Mouse (Mus musculus): Measurements from ENCODE around the gene Ehmt2. TPM values are rescaled to one million over a fixed set of nuclear protein-coding genes. Genes with fewer than 3 reads are reported as not detected.
"Not testable (repeated sequence)": the region's sequence is repeated elsewhere in the genome, so short reads cannot be mapped to it uniquely, and the experiment has no call there.

Gene Ehmt2
- polyA plus RNA-seq, 1 experiment: 151 TPM

DNA sequence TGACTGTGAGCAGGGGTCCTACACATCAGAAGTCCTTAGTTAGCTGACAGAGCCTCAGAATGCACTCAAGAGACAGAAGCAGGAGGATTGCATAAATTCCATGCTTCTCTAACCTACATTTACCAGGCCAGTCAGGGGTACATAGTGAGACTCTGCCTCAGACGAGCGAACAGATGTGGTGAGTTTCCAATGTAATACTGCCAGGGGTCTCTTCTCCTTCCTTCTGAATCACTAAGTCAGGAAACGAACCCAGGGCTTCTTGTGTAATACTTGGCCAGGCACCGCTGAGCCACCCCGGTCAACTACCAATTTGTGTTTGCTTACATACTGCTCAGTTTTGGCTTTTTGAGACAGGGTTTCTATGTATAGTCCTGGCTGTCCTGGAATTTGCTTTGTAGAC, 10.3 kb upstream of the Ehmt2 start:
- 83% methylated on average over 5 of the region's 5 CpGs for WGBS

DNA sequence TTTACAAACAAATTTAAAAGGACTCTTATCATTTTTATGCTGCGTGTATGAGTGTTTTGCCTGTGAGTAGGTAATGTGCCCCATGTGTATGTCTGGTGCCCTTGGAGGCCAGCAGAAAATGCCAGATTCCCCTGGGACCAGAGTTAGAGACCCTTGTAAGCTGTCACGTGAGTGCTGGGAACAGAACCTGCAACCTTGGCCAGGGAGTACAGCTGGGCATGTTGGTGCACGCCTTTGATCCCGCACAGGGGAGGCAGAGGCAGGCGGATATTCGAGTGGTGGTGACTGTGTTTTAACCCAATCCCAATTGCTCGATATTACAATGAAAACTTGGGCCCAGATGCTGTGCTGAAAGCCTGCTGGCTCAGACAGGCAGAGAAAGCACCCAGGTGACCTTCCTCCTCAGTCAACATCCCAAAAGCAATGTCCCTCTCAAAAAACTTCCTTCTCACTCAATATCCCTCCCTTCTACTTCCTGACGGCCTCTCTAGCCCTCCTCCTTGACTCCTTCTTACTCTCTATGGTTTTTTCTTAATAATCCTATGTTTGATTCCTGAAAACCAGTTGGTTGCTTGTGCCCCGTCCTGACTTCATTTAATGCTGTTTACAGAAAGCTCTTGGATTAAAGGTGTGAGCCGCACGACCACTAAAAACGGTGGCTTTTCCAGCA, 8.1 kb upstream of the Ehmt2 start:
- no peak for DNase-seq (ENCODE audit: low read depth, low spot score)
- 87% methylated on average over 12 of the region's 12 CpGs for WGBS

More for the DNA sequence above, 10.3 kb upstream of the Ehmt2 start:
- no peak for DNase-seq (ENCODE audit: low read depth, low spot score)

DNA sequence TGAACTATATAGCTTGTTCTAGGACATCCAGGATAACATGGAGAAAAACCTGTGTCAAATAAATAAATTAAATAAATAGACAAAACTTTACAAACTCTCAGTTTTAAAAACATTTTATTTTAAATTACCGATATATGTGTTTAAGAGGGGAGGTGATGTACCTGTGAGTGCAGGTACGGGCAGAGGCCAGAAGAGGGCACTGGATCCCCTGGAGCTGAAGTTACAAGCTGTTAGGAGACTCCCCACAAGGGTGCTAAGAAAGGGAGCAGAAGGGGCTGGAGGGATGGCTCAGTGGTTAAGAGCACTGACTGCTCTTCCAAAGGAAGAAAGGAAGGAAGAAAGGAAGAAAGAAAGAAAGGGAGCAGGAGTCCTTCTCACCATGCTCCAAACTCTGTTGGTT, 6.9 kb upstream of the Ehmt2 start:
- WGBS: 95% methylated on average over 2 of the region's 2 CpGs
- no peak for DNase-seq (ENCODE audit: low read depth, low spot score)

DNA sequence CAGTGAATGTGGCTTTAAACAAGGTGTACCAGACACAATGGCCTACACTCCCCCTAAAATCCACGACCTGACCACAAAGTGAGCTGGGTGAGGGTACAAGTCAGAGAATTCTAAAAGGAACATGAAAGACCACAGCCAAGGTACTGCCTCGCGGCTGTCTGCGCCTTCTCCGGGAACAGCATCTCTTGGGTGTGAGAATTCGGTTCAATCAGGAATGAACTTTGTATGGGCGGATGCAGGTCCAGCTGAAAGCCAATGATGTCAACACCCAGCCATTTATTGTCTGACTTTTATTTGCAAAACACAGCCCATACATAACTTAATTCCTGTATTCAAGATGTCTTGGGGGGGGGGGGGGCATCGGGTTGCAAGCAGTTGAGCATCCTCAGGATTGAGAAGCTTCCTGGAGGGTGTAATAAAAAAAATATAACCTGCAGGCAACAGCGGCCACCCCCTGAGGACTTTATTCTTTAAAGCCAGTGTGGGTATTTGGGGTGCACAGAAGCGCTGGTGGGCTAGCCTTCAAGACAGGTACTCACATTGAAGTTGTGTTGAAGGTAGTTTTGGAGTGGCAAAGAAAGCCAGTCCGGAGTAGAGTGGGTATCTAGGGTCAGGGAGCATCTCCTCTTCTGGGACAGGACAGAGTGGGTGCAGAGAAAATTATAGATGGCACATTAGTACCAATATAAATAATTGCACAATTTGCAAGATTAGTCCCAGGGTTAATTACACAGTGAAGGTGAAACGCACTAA, 5.0 kb upstream of the Ehmt2 start:
- WGBS: 33% methylated on average over 12 of the region's 12 CpGs

DNA sequence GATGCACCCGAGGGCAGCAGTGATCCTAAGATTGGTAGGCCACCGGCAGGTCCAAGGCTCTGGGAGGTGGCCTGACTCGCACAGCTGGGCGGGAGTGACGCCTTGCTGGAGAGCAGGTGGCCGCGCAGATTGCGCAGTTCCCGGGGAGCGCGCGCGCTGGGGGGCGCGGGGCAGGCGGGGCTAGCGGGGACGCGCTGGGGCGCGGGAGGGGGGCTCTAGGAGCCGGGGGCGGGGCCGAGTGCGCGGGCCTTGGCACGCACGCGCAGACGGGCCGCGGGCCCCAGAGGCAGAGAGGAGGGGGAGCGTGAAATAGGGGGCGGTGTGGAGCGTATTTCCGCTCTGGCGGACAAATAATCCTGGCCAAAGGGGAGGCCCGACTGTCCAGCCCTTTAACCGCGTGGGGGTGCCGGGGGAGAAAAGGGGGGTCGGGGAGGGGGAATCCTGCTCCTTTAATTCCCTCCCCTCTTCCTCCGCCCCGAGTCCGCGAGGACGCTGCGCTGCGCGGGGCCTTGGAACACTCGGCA, 4.1 kb upstream of the Ehmt2 start:
- under 1% methylated on average over 43 of the region's 51 CpGs for WGBS
- no peak for DNase-seq (ENCODE audit: low read depth, low spot score)

More for the DNA sequence above, 5.0 kb upstream of the Ehmt2 start:
- DNase-seq (ENCODE audit: low read depth, low spot score): no peak

DNA sequence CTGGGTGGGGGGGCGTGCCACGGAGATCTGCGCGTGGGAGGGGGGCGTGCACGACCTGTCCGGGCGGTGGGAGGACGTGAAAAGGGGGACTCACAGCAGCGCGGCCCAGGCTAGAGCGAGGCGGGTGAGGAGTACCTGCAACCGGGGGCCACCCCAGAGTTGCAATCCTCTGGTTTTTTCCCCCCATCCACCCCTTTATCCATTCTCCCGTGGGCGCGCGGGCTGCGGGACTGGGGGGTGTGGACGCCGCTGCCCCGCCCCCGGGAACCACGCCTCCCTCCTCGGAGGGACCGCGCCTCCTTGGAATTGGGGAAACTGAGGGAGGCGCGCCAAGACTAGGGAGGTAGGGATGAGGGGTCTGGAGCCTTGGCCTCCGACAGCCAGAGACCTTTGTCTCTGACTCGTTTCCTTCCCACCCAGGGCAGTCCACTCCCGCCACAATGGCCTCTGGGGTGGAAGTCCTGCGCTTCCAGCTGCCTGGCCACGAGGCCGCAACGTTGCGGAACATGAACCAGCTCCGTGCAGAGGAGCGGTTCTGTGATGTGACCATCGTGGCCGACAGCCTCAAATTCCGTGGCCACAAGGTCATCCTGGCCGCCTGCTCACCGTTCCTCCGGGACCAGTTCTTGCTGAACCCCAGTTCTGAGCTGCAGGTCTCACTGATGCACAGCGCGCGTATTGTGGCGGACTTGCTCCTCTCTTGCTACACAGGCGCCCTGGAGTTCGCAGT, 3.3 kb upstream of the Ehmt2 start:
- WGBS: 13% methylated on average over 51 of the region's 51 CpGs
- DNase-seq (ENCODE audit: low read depth, low spot score): no peak

DNA sequence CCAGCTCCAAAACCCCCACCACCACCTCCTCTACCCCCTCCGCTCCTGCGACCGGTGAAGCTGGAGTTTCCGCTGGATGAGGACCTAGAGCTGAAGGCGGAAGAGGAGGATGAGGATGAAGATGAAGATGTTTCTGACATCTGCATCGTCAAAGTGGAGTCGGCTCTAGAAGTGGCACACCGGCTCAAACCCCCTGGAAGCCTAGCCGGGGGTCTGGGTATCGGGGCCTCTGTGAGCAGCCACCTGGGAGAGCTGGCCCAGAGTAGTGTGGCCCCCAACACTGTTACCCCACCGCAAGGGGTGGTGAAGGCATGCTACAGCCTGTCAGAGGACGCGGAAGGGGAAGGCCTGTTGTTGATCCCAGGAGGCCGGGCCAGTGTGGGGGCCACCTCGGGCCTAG, 2.5 kb upstream of the Ehmt2 start:
- no peak for DNase-seq (ENCODE audit: low read depth, low spot score)
- 94% methylated on average over 15 of the region's 15 CpGs for WGBS

DNA sequence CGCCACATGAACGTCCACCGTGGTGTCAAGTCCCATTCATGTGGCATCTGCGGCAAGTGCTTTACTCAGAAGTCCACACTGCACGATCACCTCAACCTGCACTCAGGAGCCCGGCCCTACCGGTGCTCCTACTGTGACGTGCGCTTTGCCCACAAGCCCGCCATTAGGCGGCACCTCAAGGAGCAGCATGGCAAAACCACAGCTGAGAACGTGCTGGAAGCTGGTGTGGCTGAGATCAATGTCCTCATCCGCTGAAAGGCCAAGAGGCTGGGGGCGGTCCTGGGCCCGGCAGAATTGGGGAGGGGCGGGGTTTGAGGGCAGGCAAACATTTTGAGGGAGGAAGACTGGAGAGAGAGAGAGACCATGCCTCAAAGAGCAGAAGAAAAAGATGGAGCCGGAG, 1.9 kb upstream of the Ehmt2 start:
- WGBS: 80% methylated on average over 17 of the region's 17 CpGs
- no peak for DNase-seq (ENCODE audit: low read depth, low spot score)

DNA sequence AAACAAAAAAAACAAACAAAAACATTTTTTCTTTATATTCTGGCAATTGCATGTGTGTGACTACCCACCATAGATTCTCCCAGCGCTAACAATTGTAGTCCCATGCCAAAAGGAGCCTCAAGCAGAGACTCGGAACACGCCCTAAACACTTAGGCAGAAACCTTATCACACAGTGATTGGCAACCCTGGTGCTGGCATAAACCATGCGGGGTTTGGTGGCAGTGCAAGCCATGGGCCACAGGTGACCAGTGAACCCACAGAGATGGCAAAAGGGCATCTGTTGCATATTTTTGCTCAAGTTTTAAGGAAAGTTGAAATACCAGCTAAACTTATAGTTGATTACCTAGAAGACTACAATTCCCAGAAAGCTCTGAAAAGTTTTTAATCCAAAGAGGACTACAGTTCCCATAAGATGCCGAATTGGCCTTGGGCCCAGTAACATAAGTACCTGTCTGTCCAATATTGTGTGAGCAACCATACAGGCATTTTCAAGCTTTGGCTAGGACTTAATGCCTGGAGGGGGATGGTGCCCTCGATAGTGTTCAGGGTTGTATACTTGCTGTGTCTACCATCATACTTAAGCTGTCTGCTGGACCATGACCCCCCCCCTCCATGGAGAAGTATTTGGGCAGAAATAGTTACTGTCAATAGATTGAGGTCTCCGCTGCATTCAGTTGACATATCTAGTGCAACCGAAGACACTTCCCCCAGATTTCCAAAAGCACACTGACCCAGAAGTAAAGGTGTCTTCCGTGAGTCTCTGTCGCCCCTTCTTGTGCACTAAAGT, 703 bp upstream of the Ehmt2 start:
- no peak for DNase-seq (ENCODE audit: low read depth, low spot score)
- 7% methylated on average over 10 of the region's 10 CpGs for WGBS

DNA sequence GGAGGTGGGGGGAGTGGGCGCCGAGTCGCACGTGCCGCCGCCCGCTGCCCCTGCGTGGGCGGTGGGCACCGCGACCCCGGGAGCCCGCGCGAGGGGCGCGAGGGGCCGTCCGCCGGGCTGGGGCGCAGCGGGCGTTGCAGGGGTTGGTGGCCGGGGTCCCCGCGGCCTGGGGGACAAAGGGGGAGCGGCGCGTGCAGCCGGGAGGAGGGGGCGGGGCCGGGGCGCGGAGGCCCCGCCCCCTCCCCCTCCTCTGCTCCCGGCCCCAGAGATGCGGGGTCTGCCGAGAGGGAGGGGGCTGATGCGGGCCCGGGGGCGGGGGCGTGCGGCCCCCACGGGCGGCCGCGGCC, 410 bp downstream of the Ehmt2 start:
- DNase-seq (ENCODE audit: low read depth, low spot score): no peak
- WGBS: 2% methylated on average over 33 of the region's 47 CpGs

DNA sequence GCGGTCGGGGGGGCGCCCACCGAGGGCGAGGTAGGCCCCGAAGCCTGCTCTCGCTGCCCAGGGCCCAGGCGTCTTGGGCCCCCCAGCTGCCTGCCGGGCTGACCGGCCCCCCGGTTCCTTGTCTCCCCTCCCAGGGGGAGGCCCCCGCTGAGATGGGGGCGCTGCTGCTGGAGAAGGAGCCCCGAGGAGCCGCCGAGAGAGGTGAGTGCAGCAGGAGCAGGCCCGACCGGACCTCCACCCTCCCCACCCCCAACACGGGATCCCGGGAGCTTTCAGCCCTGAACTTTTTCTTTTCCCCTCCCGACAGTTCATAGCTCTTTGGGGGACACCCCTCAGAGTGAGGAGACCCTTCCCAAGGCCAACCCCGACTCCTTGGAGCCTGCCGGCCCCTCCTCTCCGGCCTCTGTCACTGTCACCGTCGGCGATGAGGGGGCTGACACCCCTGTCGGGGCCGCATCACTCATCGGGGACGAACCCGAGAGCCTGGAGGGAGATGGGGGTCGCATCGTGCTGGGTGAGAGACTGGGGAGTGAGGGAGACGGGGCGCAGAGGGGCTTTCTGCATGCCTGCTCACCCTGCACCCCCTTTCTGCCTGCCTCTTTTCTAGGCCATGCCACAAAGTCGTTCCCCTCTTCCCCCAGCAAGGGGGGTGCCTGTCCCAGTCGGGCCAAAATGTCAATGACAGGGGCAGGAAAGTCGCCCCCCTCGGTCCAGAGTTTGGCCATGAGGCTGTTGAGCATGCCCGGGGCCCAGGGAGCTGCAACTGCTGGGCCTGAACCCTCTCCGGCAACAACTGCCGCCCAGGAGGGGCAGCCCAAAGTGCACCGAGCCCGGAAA, 1.0 kb downstream of the Ehmt2 start:
- no peak for DNase-seq (ENCODE audit: low read depth, low spot score)
- WGBS: under 1% methylated on average over 43 of the region's 45 CpGs

DNA sequence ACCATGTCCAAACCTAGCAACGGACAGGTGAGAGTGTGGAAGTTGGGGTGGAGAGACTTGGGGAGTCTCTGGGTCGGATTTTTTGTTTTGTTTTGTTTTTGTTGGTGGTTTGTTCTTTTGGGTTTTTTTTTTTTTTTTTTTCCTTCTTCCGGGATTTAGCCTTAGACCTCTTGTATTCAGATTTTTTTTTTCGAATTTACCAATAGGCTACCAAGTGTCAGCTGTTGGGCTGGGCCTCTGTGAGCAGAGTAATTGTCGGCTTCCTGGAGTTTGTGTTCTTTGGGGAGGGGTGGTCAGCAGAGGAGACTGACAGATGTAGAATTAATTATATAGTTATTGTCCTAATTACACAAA, 1.6 kb downstream of the Ehmt2 start:
- no peak for DNase-seq (ENCODE audit: low read depth, low spot score)
- WGBS: 0% methylated on average over 5 of the region's 5 CpGs

DNA sequence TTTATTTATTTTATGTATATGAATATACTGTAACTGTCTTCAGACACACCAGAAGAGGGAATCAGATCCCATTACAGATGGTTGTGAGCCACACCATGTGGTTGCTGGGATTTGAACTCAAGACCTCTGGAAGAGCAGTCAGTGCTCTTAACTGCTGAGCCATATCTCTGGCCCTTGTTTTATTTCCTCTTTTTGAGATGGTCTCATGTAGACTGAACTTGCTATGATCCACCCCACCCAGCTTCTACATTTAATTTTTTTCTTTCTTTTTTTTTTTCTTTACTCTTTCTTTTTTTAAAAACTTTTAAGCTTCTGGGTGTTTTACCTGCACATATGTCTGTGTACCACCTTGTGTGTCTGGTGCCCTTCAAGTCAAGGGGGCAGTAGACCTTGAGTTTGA, 2.6 kb downstream of the Ehmt2 start:
- DNase-seq (ENCODE audit: low read depth, low spot score): not testable (repeated sequence)

DNA sequence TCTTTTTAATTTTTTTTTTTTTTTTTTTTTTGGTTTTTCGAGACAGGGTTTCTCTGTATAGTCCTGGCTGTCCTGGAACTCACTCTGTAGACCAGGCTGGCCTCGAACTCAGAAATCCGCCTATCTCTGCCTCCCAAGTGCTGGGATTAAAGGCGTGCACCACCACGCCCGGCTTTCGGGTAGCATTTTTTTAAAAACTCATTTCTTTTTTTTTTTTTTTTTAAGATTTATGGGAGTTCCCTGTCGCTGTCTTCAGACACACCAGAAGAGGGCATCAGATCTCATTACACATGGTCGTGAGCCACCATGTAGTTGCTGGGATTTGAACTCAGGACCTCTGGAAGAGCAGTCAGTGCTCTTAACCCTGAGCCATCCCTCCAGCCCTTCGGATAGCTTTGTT, 3.7 kb downstream of the Ehmt2 start:
- 71% methylated on average over 9 of the region's 10 CpGs for WGBS
- not testable (repeated sequence) for DNase-seq (ENCODE audit: low read depth, low spot score)

DNA sequence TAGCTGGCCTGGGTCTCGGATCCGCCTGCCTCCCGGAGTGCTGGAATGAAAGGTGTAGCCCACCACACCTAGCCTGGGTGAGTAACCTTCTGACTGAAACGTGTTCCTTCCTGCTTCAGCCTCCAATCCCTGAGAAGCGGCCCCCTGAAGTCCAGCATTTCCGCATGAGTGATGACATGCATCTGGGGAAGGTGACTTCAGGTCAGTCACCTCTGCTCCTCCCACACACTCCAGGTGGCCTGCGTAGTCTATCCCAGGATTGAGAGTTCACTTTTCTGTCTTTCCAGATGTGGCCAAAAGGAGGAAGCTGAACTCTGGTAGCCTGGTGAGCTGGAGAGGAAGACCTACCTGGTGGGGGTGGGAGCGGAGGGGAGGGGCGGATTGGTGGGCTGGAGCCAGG, 4.6 kb downstream of the Ehmt2 start:
- 88% methylated on average over 9 of the region's 9 CpGs for WGBS
- no peak for DNase-seq (ENCODE audit: low read depth, low spot score)

DNA sequence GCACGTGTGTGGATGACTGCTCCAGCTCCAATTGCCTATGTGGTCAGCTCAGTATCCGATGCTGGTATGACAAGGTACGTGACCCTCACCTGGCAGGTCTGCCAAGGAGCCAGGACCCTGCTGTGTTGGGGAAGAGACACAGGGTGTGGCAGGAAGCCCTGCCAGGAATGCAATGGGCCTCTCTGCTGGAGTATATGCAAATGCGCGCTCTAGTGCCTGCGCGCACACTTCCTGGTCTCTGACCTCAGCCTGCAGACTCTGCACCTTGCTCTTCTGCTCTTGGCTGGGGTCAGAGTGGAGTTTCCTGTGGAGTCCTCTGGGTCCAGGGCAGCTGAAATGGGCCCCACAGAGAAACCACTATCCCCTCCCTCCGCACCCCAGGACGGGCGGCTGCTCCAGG, 12.7 kb downstream of the Ehmt2 start:
- no peak for DNase-seq (ENCODE audit: low read depth, low spot score)

DNA sequence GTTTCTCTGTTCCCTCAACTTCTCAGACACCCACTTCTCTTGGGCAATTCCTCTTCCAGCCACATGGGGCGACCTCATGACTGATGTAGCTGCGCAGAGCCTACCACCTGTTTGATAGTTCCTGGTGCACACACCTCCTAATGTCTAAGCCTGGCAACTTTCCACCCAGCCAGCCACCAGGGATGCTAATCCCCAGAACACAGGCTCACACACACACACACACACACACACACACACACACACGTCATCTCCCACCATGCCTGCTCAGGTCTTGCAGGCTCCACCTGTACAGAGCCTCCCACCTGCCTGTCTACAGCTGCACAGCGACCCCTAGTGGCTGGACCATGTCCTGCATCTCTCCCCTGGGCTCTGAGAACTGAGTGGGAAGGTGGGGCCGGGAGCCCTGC, 13.7 kb downstream of the Ehmt2 start:
- no peak for DNase-seq (ENCODE audit: low read depth, low spot score)
- 23% methylated on average over 5 of the region's 5 CpGs for WGBS

More for the DNA sequence above, 12.7 kb downstream of the Ehmt2 start:
- 47% methylated on average over 10 of the region's 10 CpGs for WGBS

DNA sequence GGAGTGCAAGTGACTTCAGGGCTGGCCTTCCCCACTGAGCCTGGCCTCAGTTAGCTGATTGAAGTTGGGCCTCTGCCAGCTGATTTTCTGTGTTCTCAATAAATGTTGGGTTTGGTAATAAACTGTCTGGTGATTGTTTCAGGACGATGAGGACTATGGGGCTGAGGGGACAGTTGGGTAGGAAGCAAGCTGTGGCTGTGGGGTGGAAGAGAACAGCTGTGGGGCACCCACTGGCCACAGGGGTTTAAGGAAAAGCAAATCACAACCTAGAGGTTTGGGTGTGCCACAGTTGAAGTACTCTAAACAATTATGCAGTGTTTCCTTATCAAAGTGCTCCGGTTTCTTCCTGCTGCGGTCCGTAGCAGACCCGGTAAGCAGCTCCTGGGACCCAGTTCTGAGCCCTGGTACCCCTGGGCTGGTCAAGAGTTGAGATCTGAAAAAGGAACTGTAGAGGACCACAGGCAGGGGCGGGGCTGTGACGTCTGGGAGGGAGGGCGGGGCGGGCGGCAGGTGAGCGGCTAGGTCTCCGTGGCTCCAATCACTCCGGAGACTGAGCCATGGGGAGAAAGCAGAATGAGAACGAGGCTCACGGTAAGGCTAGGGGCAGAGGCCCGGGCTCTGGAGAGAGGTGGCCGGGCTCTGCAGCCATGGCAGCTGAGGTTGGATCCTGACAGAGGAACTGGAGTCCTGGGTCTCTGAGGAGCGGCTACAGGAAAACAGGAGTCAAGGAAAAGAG, 15.8 kb downstream of the Ehmt2 start, which contains the start of gene Slc44a4:
Gene Slc44a4, plus strand, starts transcription at position 537 of the 736 bp plus-strand sequence.
- 19% methylated on average over 18 of the region's 18 CpGs for WGBS
- no peak for DNase-seq (ENCODE audit: low read depth, low spot score)
